Mouse (Mus musculus) erythroblast, embryonic 14.5 days (primary cell): ENCODE results near the gene 4930402H24Rik.

Experiments used
- GATA1 ChIP-seq: IDR thresholded peaks from 2 replicates; pipeline ENCODE4 v1.6.1; 2012; ENCODE audit warnings: low read length, inconsistent platforms, mixed read lengths
- TAL1 ChIP-seq: IDR thresholded peaks from 3 replicates; pipeline ENCODE4 v1.6.1; 2012; ENCODE audit warnings: low read length, inconsistent platforms, mixed read lengths

DNA sequence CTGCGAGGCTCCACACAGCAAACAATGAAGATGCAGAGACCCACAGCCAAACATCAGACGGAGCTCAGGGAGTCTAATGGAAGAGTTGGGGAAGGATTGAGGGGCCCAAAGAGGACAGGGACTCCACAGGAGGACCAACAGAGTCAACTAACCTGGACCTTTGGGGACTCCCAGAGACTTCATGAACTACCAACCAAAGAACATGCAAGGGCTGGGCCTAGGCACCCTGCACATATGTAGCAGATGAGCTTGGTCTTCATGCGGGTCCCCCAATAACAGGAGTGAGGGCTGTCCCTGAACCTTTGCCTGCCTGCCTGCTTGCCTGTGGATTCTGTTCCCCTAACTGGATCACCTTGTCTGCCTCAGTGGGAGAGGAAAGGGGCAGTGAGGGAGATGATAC is 101.1 kb downstream of the 4930402H24Rik start:
- TF ChIP-seq GATA1, result no peak
- no peak for TF ChIP-seq TAL1
